Mouse (Mus musculus) E14TG2a.4 (cell line): ENCODE data around the gene Gjb3.

Source experiments
- CTCF ChIP-seq: conservative IDR thresholded peaks from 2 replicates; pipeline ENCODE4 v1.5.1; 2014; ENCODE audit warnings: low read length
- NANOG ChIP-seq: IDR thresholded peaks from 2 replicates; pipeline ENCODE4 v1.6.1; 2014; ENCODE audit warnings: borderline replicate concordance, low read length, mixed read lengths
- POU5F1 ChIP-seq: IDR thresholded peaks from 2 replicates; pipeline ENCODE4 v1.6.1; 2014; ENCODE audit warnings: low read length, borderline replicate concordance

- peak; percentile 63 for TF ChIP-seq CTCF
- no peak for TF ChIP-seq POU5F1
- TF ChIP-seq NANOG, result no peak
These were observed 5.9 kb downstream of the Gjb3 start for GRCm38 (mm10) chr4:127324759-127325158.
